Mouse (Mus musculus) ZHBTc4 (cell line): ENCODE data around the gene Polq.
"Not testable (repeated sequence)": the region's sequence is repeated elsewhere in the genome, so short reads cannot be mapped to it uniquely, and the experiment has no call there.

Experiments
- DNase-seq: peaks from one replicate; pipeline ENCODE4 v3.0.0-alpha.2; 2011; ENCODE audit warnings: low read depth, low spot score

Gene Polq

DNA sequence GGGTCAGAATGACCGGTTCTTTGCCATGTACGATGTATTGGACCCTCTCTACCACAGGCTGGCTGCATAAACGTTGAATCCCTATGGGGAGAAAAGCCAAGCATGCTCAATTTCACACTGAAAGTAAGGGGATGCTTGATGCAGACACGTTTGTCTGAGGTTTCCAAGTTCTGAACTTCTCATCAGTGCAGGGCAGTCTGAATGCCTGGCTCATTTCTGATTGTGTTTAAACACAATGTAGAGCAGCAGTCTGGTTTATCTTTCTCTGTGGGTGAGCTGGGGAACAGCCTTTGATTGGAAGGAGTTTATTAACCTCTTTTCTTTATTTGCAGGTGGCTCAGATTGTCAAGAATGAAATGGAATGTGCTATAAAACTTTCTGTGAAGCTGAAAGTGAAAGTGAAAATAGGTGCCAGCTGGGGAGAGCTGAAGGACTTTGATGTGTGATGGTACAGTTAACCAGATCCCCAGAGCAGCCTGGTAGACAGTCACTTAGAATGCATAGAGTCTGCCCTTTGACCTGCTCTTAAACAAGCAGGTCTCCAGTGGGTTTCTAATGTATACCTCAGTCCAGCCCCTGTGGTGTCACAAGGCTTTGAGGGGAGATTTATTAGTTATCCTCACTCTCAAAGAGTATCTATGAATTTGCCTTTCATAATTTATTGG, 82.7 kb downstream of the Polq start:
- no peak for DNase-seq

DNA sequence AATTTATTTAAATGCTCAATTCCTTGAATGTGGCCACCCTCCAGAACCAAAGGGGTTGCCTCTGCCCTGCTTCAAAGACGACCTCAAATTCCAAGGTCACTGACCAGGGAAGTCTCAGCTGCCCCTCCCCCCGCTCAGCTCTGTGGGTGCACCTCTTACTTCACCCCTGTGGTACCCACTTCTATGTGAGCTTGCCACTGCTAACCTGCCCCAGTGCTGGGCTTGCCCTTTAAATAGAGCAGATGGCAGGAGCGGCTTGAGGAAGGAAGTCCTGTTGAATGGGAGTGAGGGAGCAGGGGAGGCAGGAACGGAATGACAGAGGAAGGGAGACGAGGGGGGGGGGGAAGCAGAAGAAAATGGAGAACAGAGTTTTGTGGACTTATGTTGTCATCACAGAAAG, 97.2 kb downstream of the Polq start:
- no peak for DNase-seq

DNA sequence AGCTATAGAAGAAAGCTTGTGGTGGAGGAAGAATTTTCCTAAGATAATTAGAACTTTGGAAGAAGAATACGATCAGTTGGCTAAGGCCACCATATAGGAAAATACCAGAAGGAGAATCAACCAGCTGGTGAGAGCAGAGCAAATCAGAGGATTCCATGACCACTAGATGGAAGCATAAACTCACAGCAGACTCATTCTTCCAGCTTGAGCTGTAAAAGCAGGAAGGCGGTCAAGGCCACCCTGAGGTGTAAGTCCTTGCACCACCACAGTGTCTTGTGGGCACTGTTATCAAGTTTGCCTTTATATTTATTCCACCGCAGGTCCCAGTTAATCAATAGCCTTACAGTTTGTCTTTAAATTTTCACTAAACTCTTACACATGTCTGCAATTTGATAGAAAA, 97.7 kb downstream of the Polq start:
- DNase-seq, result peak; percentile 69

DNA sequence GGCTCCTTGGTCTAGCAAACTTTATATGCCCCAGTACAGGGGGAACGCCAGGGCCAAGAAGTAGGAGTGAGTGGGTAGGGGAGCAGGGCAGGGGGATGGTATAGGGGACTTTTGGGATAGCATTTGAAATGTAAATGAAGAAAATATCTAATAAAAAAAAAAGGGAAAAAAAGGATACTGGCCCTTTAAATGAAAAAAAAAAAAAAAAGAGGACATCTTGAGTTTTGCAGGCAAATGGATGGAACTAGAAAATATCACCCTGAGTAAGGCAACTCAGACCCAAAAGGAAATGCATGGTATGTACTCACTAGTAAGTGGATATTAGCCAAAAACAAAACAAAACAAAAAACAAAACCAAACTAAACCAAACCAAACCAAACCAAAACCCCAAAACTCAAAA, 113.6 kb downstream of the Polq start:
- not testable (repeated sequence) for DNase-seq
